Mouse (Mus musculus) kidney, postnatal 0 days (tissue): ENCODE measurements around the gene Cnnm4. TPM values are rescaled to one million over a fixed set of nuclear protein-coding genes. Genes with fewer than 3 reads are reported as not detected.

Experiments
- ATAC-seq: fragments of 200-750 bp; cut with Nextera tagmentation; replicated peaks from 2 replicates; pipeline ENCODE4 v1.8.0; 2017; ENCODE audit warnings: low read depth, moderate number of reproducible peaks, moderate TSS enrichment, moderate library complexity; ENCODE audit not compliant: low FRiP score
- DNase-seq: peaks from one replicate; pipeline ENCODE4 v3.0.0-alpha.2; 2016; ENCODE audit warnings: low spot score
- H3K27ac ChIP-seq: fragments of 300-500 bp; sonication (generic); 2 replicates; pipeline ENCODE4 v1.5.1; 2014; ENCODE audit warnings: mild to moderate bottlenecking
- H3K27me3 ChIP-seq: fragments of 300-500 bp; sonication (generic); 2 replicates; pipeline ENCODE4 v1.6.1; 2014; ENCODE audit warnings: low read length, mixed read lengths; ENCODE audit not compliant: insufficient read depth
- H3K36me3 ChIP-seq: fragments of 300-500 bp; sonication (generic); 2 replicates; pipeline ENCODE4 v1.6.1; 2014; ENCODE audit warnings: low read length, mixed read lengths; ENCODE audit not compliant: insufficient read depth
- H3K4me1 ChIP-seq: fragments of 300-500 bp; sonication (generic); replicated peaks from 2 replicates; pipeline ENCODE4 v1.6.1; 2014; ENCODE audit warnings: antibody characterized with exemption, low read length, mixed read lengths; ENCODE audit not compliant: insufficient read depth
- H3K4me2 ChIP-seq: fragments of 300-500 bp; sonication (generic); 2 replicates; pipeline ENCODE4 v1.6.1; 2014; ENCODE audit warnings: mild to moderate bottlenecking, low read length, moderate library complexity, mixed read lengths
- H3K4me3 ChIP-seq: fragments of 300-500 bp; sonication (generic); replicated peaks from 2 replicates; pipeline ENCODE4 v1.5.1; 2014; ENCODE audit warnings: low read depth, low read length
- H3K9ac ChIP-seq: fragments of 300-500 bp; sonication (generic); 2 replicates; pipeline ENCODE4 v1.6.1; 2014; ENCODE audit warnings: low read depth, low read length
- H3K9me3 ChIP-seq: fragments of 300-500 bp; sonication (generic); replicated peaks from 2 replicates; pipeline ENCODE4 v1.6.1; 2016; ENCODE audit warnings: low read length, inconsistent platforms, mixed read lengths
- CTCF ChIP-seq: IDR thresholded peaks from 2 replicates; pipeline ENCODE4 v1.5.1; 2016; ENCODE audit warnings: antibody characterized with exemption, low read depth, mild to moderate bottlenecking, moderate library complexity
- WGBS: fragments of 180-500 bp; shearing (Covaris S2); extraction: QIAGEN DNeasy Blood & Tissue Kit; methylation state at CpG from one replicate; pipeline ENCODE4 v1.1.7; 2014; 5-methylcytosine and 5-hydroxymethylcytosine counted together
- polyA plus RNA-seq: library from polyadenylated mRNA; unstranded; fragments of >200 nt; fragmentation: Nextera tagmentation; extraction: Ambion mirVana; gene quantifications from 2 replicates; pipeline ENCODE4 v1.2.1, GENCODE M21; 2015

Gene Cnnm4
- polyA plus RNA-seq, 1 experiment from 2014 or later, result 9.4 TPM

DNA sequence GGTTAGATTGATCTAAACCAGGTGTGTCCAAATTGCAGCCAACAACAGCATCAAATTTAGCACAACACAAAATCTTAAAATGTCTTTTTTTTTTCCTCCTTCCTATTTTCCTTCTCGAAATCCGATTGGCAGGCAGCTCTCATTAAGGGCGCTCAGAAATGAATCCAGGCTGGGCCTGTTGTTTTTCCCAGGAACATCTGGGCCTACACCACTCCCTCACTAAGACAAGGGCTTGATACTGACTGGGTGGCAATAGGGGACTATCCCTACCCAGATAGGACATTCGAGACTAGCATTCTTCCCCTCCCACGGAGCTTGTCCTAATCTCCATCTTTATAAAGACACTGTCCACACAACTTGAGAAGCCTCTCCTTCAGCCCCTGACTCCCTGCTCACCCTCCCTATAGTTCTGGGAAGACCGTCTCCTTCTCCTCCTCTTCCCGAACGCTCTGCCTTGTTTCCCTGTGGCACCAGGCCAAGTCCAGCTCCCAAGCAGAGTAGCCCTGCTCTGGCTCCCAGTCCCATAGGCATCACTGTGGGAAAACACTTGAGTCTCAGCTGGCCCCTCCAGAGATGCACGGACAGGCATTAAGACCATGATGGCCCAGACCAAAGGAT lies 76.7 kb downstream of the Cnnm4 start:
- 28% methylated on average over 9 of the region's 9 CpGs for WGBS
- Histone ChIP-seq H3K36me3 (peaks cover 43% of the 10 kb centered on the region), H3K4me2 (no peak overlapping the region), H3K27me3 (no peaks in the 10 kb centered on the region), H3K4me1 (peaks cover 11% of the 10 kb centered on the region), H3K9me3 (no peaks in the 10 kb centered on the region), H3K9ac (no peak overlapping the region), H3K4me3 (no peak overlapping the region), H3K27ac (peak overlapping the region; percentile 0; the same call in 1 of the 2 replicates)
- ATAC-seq, result no peak
- DNase-seq, result peak; percentile 63
- no peak for TF ChIP-seq CTCF

- DNase-seq (no peak), ATAC-seq (no peak)
- Histone ChIP-seq H3K27ac (no peak overlapping the region), H3K4me1 (peaks cover 11% of the 10 kb centered on the region), H3K4me2 (no peak overlapping the region), H3K36me3 (peaks cover 49% of the 10 kb centered on the region), H3K27me3 (no peaks in the 10 kb centered on the region), H3K9me3 (no peaks in the 10 kb centered on the region), H3K9ac (no peak overlapping the region), H3K4me3 (no peak overlapping the region)
- no peak for TF ChIP-seq CTCF
- WGBS, result 37% methylated on average over 8 of the region's 8 CpGs
Measured at GRCm38 (mm10) chr1:36548771-36549170, 77.4 kb downstream of the Cnnm4 start.

DNA sequence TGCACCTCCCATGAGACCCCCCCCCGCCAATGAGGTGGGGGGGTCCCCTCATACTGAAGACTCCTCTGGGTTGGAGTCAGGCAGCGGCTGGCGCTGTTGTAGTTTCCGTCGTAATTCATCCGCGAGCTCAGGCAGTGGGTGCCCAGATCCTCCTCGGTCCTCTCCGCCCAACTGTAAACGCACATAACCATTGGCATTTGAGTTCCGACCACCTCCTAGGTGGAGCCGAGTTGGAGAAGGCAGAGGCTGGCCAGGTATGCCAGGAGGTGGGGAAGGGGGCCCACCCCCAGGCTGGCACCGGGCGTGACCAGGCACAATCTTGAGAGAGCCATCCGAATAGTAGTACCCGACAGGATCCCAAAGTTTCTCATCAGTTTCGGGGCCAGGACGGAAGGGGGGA lies 78.1 kb downstream of the Cnnm4 start:
- no peak for DNase-seq
- Histone ChIP-seq H3K4me3 (no peak overlapping the region), H3K9me3 (no peaks in the 10 kb centered on the region), H3K36me3 (peaks cover 52% of the 10 kb centered on the region), H3K9ac (no peak overlapping the region), H3K4me1 (peaks cover 17% of the 10 kb centered on the region), H3K27ac (no peak overlapping the region), H3K4me2 (no peak overlapping the region), H3K27me3 (no peaks in the 10 kb centered on the region)
- no peak for ATAC-seq
- no peak for TF ChIP-seq CTCF
- WGBS, result 54% methylated on average over 18 of the region's 18 CpGs

GRCm38 (mm10) chr1:36550075-36550863 lies 78.8 kb downstream of the Cnnm4 start:
- 74% methylated on average over 20 of the region's 20 CpGs for WGBS
- H3K36me3 ChIP-seq, result peaks cover 52% of the 10 kb centered on the region
- no peak overlapping the region for H3K9ac ChIP-seq
- no peaks in the 10 kb centered on the region for H3K9me3 ChIP-seq
- peaks cover 25% of the 10 kb centered on the region for H3K4me1 ChIP-seq
- H3K4me3 ChIP-seq, result no peak overlapping the region
- H3K27ac ChIP-seq, result no peak overlapping the region
- ATAC-seq (no peak), DNase-seq (no peak)
- H3K4me2 ChIP-seq, result no peak overlapping the region
- no peaks in the 10 kb centered on the region for H3K27me3 ChIP-seq
- no peak for TF ChIP-seq CTCF

DNA sequence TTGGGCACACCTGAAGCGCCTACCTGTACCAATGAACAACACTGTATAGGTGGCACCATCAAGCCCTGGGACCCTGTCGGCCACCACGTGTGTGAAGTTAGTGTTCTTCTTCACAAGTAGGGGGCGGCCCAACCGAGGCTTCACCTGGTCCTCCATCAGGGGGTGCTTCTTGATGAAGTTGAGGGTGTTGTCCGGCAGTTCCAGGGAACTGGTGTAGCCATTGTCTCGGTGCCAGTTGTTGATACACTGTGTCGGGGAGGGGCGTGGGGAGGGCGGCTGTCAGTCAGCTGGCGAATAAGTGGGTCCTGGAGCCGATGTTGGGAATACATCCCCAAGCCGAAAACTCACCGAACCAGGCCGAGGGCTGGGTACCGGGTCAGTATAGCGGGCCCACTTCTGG lies 80.5 kb downstream of the Cnnm4 start:
- H3K4me1 ChIP-seq, result peaks cover 28% of the 10 kb centered on the region
- no peak overlapping the region for H3K9ac ChIP-seq
- H3K9me3 ChIP-seq, result no peaks in the 10 kb centered on the region
- no peak overlapping the region for H3K4me2 ChIP-seq
- no peak overlapping the region for H3K27ac ChIP-seq
- H3K36me3 ChIP-seq, result peaks cover 52% of the 10 kb centered on the region
- peak; percentile 25; the same call in 1 of the 2 replicates for TF ChIP-seq CTCF
- no peak for DNase-seq
- 76% methylated on average over 17 of the region's 17 CpGs for WGBS
- ATAC-seq, result no peak
- H3K27me3 ChIP-seq, result no peaks in the 10 kb centered on the region
- no peak overlapping the region for H3K4me3 ChIP-seq

GRCm38 (mm10) chr1:36552506-36552905 lies 81.1 kb downstream of the Cnnm4 start:
- Histone ChIP-seq H3K9me3 (no peaks in the 10 kb centered on the region), H3K36me3 (peaks cover 52% of the 10 kb centered on the region), H3K4me1 (peaks cover 28% of the 10 kb centered on the region), H3K9ac (no peak overlapping the region), H3K4me2 (no peak overlapping the region), H3K27me3 (no peaks in the 10 kb centered on the region), H3K27ac (no peak overlapping the region), H3K4me3 (no peak overlapping the region)
- ATAC-seq, result no peak
- 66% methylated on average over 16 of the region's 16 CpGs for WGBS
- DNase-seq, result no peak
- no peak for TF ChIP-seq CTCF
